Mouse (Mus musculus) adipocyte (in vitro differentiated cells): ENCODE results near the gene Tada3.
A peak's percentile ranks its signal among the peaks of the same experiment; 100 is the strongest.
"Not testable (repeated sequence)": the region's sequence is repeated elsewhere in the genome, so short reads cannot be mapped to it uniquely, and the experiment has no call there.

ENCODE experiments used
- DNase-seq: peaks from one replicate; pipeline ENCODE4 v3.0.0-alpha.2; 2016; ENCODE audit warnings: low spot score

Tada3 gene

GRCm38 (mm10) chr6:113343177-113344092 is 34.2 kb downstream of the Tada3 start, which contains the start of gene Camk1:
TSS of gene Camk1 (minus strand) at chr6:113343984.
- peak; percentile 87 for DNase-seq

- no peak for DNase-seq
Observed at GRCm38 (mm10) chr6:113342297-113342696, 35.4 kb downstream of the Tada3 start.

GRCm38 (mm10) chr6:113341574-113341973 is 36.1 kb downstream of the Tada3 start:
- no peak for DNase-seq

- peak; percentile 68 for DNase-seq
Observed at GRCm38 (mm10) chr6:113336852-113337620, 40.6 kb downstream of the Tada3 start.

GRCm38 (mm10) chr6:113334216-113334615 is 43.5 kb downstream of the Tada3 start:
- no peak for DNase-seq

GRCm38 (mm10) chr6:113333137-113333950 is 44.3 kb downstream of the Tada3 start:
- DNase-seq: peak; percentile 95

GRCm38 (mm10) chr6:113332734-113333133 is 44.9 kb downstream of the Tada3 start:
- DNase-seq: not testable (repeated sequence)

- no peak for DNase-seq
Observed at GRCm38 (mm10) chr6:113331721-113332120, 46.0 kb downstream of the Tada3 start.

- DNase-seq: no peak
Observed at GRCm38 (mm10) chr6:113330547-113330946, 47.1 kb downstream of the Tada3 start.

- DNase-seq: no peak
Observed at GRCm38 (mm10) chr6:113329396-113329795, 48.3 kb downstream of the Tada3 start.

GRCm38 (mm10) chr6:113326533-113327315 is 51.0 kb downstream of the Tada3 start, which contains the start of gene Ogg1:
TSS of gene Ogg1 (plus strand) at chr6:113326972.
- DNase-seq: peak; percentile 100
